Mouse (Mus musculus): ENCODE measurements at regions not wholly inside any gene's neighbourhood (a gene's known extent, or its start where the extent isn't known, plus 50 kb on each side); places are given as distances from the start of the nearest gene placed in this dataset.

DNA sequence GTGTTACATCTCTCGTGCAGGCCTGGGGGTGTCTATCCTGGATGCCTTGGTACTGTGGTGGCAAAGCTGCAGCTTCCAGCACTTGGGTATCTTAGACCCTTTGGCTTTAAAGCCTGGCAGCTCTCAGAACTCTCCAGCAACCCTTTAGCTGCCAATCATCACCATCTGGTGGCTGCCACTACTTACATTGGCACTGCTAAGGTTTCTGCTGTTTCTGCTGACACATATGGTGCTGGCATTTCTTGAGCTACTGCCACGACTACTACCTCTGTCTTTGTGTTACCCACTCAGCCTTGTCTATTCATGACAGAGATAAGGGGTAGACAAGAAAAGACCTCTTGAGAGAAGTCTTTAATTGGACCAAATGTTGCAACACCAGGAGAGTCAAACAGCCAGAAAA, 308.4 kb downstream of the Hlx start:
- Histone ChIP-seq H3K4me3 (ENCODE audit: low read depth, low read length) (no peak overlapping the region), H3K36me3 (ENCODE audit: control insufficient read depth, insufficient read depth) (no peaks in the 10 kb centered on the region), H3K27me3 (replicated peaks; ENCODE audit: control insufficient read depth, insufficient read depth, low read length) (no peaks in the 10 kb centered on the region), H3K4me1 (replicated peaks; ENCODE audit: control insufficient read depth, insufficient read depth, low read length) (no peaks in the 10 kb centered on the region), H3K4me2 (replicated peaks; ENCODE audit: low read depth) (no peak overlapping the region), H3K9ac (ENCODE audit: low read depth, low read length) (no peak overlapping the region), H3K27ac (ENCODE audit: low read depth, low read length) (no peak overlapping the region), H3K9me3 (ENCODE audit: control insufficient read depth) (no peaks in the 10 kb centered on the region)
- 86% methylated on average over 2 of the region's 2 CpGs for WGBS
- ATAC-seq, result no peak
- no peak for TF ChIP-seq CTCF (IDR thresholded peaks at IDR 0.05; ENCODE audit: low read depth)

DNA sequence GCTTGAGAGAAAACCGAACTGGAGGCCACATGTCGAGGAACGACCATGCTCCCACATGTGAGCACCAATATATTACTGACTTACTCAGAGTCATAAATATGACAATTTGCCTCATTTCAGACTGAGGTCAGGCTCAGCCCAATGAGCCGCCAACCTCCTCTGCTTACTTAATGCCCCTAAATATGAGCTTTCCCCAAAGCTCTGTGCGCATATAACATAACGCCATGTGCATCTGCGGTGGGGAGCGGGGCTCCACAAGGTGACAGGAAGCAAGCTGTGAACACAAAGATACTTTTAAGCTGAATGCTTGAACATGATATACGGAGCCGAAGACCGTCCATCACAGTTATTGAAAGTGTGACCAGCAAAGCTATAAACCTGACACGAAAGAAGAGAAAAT, 319.8 kb downstream of the Hlx start:
- ATAC-seq, result no peak
- H3K4me3 ChIP-seq (ENCODE audit: low read depth, low read length), result no peak overlapping the region
- 88% methylated on average over 12 of the region's 12 CpGs for WGBS
- no peaks in the 10 kb centered on the region for H3K36me3 ChIP-seq (ENCODE audit: control insufficient read depth, insufficient read depth)
- H3K4me2 ChIP-seq (replicated peaks; ENCODE audit: low read depth), result no peak overlapping the region
- TF ChIP-seq CTCF (IDR thresholded peaks at IDR 0.05; ENCODE audit: low read depth), result no peak
- H3K4me1 ChIP-seq (replicated peaks; ENCODE audit: control insufficient read depth, insufficient read depth, low read length), result no peaks in the 10 kb centered on the region
- H3K27ac ChIP-seq (ENCODE audit: low read depth, low read length), result no peak overlapping the region
- H3K9me3 ChIP-seq (ENCODE audit: control insufficient read depth), result no peaks in the 10 kb centered on the region
- H3K9ac ChIP-seq (ENCODE audit: low read depth, low read length), result no peak overlapping the region
- H3K27me3 ChIP-seq (replicated peaks; ENCODE audit: control insufficient read depth, insufficient read depth, low read length), result no peaks in the 10 kb centered on the region

DNA sequence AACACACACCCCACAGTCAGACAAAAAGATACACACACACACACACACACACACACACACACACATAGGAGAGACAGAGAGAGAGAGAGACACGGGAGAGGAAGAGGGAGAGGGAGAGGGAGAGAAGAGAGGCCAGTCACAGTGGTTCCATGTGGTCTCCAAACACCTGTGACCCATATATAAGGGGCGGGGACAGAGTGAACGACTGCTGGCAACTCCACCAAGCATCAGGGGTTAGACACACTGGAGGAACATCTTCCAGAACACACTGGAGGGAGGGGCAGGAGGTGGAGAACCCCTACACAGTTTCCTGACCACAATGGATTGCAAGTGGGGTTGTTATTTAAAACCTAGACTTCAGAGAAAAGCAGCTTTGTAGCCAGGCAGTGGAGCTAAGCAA, 321.4 kb downstream of the Hlx start:
- H3K4me3 ChIP-seq (ENCODE audit: low read depth, low read length), result no peak overlapping the region
- no peak overlapping the region for H3K4me2 ChIP-seq (replicated peaks; ENCODE audit: low read depth)
- no peak overlapping the region for H3K27ac ChIP-seq (ENCODE audit: low read depth, low read length)
- no peaks in the 10 kb centered on the region for H3K4me1 ChIP-seq (replicated peaks; ENCODE audit: control insufficient read depth, insufficient read depth, low read length)
- no peaks in the 10 kb centered on the region for H3K9me3 ChIP-seq (ENCODE audit: control insufficient read depth)
- no peaks in the 10 kb centered on the region for H3K36me3 ChIP-seq (ENCODE audit: control insufficient read depth, insufficient read depth)
- WGBS, result 45% methylated on average over 3 of the region's 3 CpGs
- ATAC-seq, result no peak
- H3K9ac ChIP-seq (ENCODE audit: low read depth, low read length), result no peak overlapping the region
- no peaks in the 10 kb centered on the region for H3K27me3 ChIP-seq (replicated peaks; ENCODE audit: control insufficient read depth, insufficient read depth, low read length)
- no peak for TF ChIP-seq CTCF (IDR thresholded peaks at IDR 0.05; ENCODE audit: low read depth)

DNA sequence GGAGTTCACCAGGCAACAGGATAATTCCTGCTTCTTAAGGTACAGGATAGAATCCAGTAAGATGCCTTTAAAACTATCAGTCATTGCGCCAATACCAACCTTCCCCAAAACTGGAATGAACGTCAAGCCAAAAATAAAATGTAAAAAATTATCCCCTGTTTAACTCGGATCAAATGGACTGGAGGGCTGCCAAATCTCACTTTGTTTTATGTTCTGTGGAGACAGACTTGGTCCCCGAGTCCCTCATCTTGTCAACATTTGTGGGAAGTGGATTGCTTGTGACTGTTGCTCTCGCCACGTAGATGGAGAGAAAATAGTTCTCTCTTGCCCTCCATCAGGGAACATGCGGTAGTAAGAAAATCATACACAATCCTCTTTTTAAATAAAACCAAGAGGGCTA, 322.4 kb downstream of the Hlx start:
- no peak for ATAC-seq
- 74% methylated on average over 7 of the region's 7 CpGs for WGBS

DNA sequence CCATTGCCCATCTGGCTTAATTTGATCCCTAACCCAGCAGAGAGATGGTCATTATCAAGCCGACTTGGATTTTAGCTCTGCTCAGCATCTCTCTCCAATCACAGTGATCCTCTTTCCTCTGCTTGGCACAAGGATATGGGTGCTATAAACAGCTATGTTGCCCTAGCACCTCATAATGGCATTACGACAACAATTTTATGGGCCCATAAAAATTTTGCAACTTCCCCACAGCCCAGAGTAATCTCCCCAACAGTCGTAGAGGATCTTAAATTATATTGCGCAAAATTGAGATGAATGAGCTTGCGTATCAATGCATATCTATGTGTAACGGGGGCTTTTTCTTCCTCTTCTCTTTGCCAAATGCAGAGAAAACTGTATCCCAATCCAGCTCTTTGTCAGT, 329.4 kb downstream of the Hlx start:
- Histone ChIP-seq H3K4me1 (replicated peaks; ENCODE audit: control insufficient read depth, insufficient read depth, low read length) (no peaks in the 10 kb centered on the region), H3K9me3 (ENCODE audit: control insufficient read depth) (no peaks in the 10 kb centered on the region), H3K36me3 (ENCODE audit: control insufficient read depth, insufficient read depth) (no peaks in the 10 kb centered on the region), H3K4me3 (ENCODE audit: low read depth, low read length) (no peak overlapping the region), H3K27ac (ENCODE audit: low read depth, low read length) (no peak overlapping the region), H3K27me3 (replicated peaks; ENCODE audit: control insufficient read depth, insufficient read depth, low read length) (no peaks in the 10 kb centered on the region), H3K9ac (ENCODE audit: low read depth, low read length) (no peak overlapping the region), H3K4me2 (replicated peaks; ENCODE audit: low read depth) (no peak overlapping the region)
- TF ChIP-seq CTCF (IDR thresholded peaks at IDR 0.05; ENCODE audit: low read depth), result no peak
- WGBS, result 41% methylated on average over 6 of the region's 6 CpGs
- no peak for ATAC-seq

More for the DNA sequence above, 322.4 kb downstream of the Hlx start:
- Histone ChIP-seq H3K36me3 (ENCODE audit: control insufficient read depth, insufficient read depth) (no peaks in the 10 kb centered on the region), H3K27ac (ENCODE audit: low read depth, low read length) (no peak overlapping the region), H3K4me2 (replicated peaks; ENCODE audit: low read depth) (no peak overlapping the region), H3K9me3 (ENCODE audit: control insufficient read depth) (no peaks in the 10 kb centered on the region), H3K4me1 (replicated peaks; ENCODE audit: control insufficient read depth, insufficient read depth, low read length) (no peaks in the 10 kb centered on the region), H3K4me3 (ENCODE audit: low read depth, low read length) (no peak overlapping the region), H3K27me3 (replicated peaks; ENCODE audit: control insufficient read depth, insufficient read depth, low read length) (no peaks in the 10 kb centered on the region), H3K9ac (ENCODE audit: low read depth, low read length) (no peak overlapping the region)
- TF ChIP-seq CTCF (IDR thresholded peaks at IDR 0.05; ENCODE audit: low read depth), result no peak

DNA sequence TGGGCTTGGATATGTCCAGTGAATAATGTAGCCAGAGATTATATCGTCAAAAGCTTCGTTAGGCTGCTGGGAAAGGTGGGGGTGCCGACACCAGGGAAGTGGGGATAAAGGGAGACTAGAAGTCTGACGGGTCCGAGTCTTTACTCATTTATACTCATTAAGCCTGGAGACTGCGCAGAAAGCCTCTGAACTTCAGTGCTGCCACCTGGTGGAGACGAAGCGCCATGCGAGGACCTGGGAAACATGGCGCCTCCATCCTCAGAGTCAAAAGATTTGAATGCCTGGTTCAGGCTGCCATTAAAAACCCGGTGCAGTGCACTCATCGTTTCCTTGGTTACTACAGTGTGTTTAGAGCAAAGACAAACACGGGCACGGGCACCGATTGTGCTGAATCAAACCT, 337.2 kb downstream of the Hlx start:
- Histone ChIP-seq H3K36me3 (ENCODE audit: control insufficient read depth, insufficient read depth) (no peaks in the 10 kb centered on the region), H3K9me3 (ENCODE audit: control insufficient read depth) (no peaks in the 10 kb centered on the region), H3K9ac (ENCODE audit: low read depth, low read length) (no peak overlapping the region), H3K27me3 (replicated peaks; ENCODE audit: control insufficient read depth, insufficient read depth, low read length) (no peaks in the 10 kb centered on the region), H3K4me1 (replicated peaks; ENCODE audit: control insufficient read depth, insufficient read depth, low read length) (no peaks in the 10 kb centered on the region), H3K4me3 (ENCODE audit: low read depth, low read length) (no peak overlapping the region), H3K27ac (ENCODE audit: low read depth, low read length) (no peak overlapping the region; the same call in 1 of the 2 replicates), H3K4me2 (replicated peaks; ENCODE audit: low read depth) (no peak overlapping the region)
- peak; percentile 84 for TF ChIP-seq CTCF (IDR thresholded peaks at IDR 0.05; ENCODE audit: low read depth)
- 44% methylated on average over 15 of the region's 15 CpGs for WGBS
- ATAC-seq, result no peak

DNA sequence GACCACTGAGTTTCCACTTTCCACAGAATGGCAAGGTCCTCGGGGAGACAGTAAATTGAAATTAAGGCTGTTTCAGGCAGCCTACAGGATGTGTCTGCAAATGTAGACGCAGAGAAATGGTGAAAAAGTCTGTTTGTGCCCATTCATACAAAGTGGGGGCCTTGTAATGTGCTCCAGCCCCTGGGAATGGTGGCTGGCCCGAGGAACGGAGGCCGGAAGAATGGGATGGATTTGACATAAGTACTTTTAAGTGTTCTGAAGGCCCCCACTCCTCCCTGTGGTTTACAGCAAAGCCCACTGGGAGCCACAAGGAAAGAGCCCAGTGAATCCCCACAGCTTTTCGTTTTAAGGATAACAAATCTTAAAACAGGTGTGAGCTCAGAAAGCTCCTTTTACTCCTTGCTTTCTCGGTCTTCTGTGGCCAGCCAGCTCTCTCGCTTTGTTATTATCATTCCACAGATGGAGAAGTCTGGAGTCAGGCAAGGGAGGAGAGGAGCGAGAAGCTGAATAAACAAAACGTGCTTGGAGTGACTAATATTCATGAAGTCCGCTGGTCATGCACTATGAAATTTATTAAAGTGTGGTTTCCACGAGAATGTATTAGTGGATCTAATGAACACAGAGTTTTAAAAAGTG, 337.7 kb downstream of the Hlx start:
- Histone ChIP-seq H3K27me3 (replicated peaks; ENCODE audit: control insufficient read depth, insufficient read depth, low read length) (no peaks in the 10 kb centered on the region), H3K4me3 (ENCODE audit: low read depth, low read length) (no peak overlapping the region), H3K9ac (ENCODE audit: low read depth, low read length) (no peak overlapping the region), H3K4me1 (replicated peaks; ENCODE audit: control insufficient read depth, insufficient read depth, low read length) (no peaks in the 10 kb centered on the region), H3K27ac (ENCODE audit: low read depth, low read length) (no peak overlapping the region; the same call in 1 of the 2 replicates), H3K9me3 (ENCODE audit: control insufficient read depth) (no peaks in the 10 kb centered on the region), H3K36me3 (ENCODE audit: control insufficient read depth, insufficient read depth) (no peaks in the 10 kb centered on the region), H3K4me2 (replicated peaks; ENCODE audit: low read depth) (no peak overlapping the region)
- TF ChIP-seq CTCF (IDR thresholded peaks at IDR 0.05; ENCODE audit: low read depth), result no peak
- no peak for ATAC-seq
- WGBS, result 58% methylated on average over 12 of the region's 12 CpGs

Data from intestine, postnatal 0 days (tissue).